Mouse (Mus musculus): ENCODE results near the gene Mcm10.

Mcm10 gene

GRCm38 (mm10) chr2:5012491-5013324 lies at the start of gene Mcm10:
Gene Mcm10, minus strand, starts transcription at chr2:5012791.
- DNase-seq = peak; percentile 96

DNA sequence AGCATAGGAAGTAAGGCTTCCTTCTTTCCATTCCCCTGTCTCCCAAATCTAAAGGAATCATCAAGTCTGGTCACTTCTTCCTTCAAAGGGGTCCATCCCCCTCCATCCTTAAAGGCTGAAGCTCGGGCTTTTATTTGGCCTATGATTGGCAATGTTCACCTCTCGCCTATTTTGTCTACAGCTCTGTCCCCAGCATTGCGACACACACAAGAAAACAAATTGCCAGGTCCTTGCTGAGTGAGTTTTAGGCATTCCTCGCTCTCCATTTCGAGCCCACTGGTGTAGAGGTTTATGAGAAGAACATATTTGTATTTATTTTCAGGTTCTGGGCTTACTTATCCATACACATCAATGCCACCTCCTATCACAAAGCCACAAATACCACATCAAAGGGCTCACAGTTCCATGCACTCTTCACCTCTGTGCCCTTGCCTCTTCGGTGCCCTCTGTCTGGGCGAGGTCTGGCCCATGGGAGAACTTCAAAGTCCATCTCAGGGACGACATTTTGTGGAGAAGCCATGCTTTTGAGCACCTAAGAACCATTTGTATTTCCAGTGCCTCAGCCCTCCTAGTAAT lies 48.6 kb upstream of the Mcm10 start:
- DNase-seq = no peak

DNA sequence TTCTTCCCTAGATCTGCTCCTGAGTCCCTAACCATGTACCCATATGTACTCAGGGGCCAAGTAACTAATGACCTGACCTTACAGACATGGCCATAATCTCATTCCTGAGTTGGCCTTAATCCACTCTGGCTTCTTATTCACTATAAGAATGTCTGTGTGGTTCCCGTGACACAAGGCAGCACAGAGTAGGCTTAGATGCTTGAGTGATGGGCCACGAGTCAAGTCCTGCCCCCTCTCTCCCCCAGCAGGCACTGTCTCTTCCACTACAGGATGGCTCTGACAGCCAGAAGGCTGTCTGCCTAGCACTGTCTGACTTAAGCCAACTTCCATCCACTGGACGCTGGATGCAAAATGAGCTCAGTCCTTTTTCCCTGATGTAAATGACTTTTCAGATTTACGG lies 47.4 kb upstream of the Mcm10 start:
- DNase-seq = no peak

DNA sequence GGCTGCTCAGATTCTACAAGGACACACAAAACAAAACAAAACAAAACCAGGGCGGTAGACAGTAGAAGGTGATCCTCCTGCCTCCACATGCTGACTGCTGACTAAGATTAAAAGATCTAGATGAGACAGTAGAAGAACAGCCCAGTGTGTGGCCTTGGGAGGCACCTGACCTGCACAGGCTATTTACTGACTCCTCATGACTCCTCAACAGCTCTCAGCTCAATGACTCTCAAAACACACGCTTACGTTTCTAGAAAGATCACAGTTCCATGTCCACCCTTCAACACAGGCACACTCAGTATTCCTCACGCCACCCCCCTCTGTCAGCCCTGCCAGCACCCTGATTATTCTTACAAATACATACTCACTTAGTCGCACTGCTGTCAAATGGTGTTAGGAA lies 45.8 kb upstream of the Mcm10 start:
- peak; percentile 17 for DNase-seq

GRCm38 (mm10) chr2:5050562-5050961 lies 38.0 kb upstream of the Mcm10 start:
- DNase-seq = no peak

DNA sequence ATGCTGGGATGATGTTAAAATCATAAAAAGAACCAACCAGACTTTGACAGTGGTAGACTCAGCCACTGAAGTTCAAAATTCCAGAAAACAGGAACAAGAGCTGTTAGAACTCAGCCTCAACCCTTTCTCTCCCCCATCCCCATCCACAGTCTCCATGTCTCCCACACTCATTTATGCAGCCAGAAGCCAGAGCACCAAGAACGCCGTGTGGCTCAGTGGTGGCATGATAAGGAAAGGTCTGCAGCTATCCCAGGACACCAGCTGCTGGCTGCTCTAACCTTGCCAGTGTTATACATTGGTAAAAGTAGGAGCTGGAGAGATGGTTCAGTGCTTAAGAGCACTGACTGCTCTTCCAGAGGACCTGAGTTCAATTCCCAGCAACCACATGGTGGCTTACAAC lies 34.4 kb upstream of the Mcm10 start:
- DNase-seq = no peak

GRCm38 (mm10) chr2:5045269-5045965 lies 32.8 kb upstream of the Mcm10 start:
- no peak for DNase-seq

GRCm38 (mm10) chr2:5044321-5044720 lies 31.7 kb upstream of the Mcm10 start:
- no peak for DNase-seq

- DNase-seq = no peak
Measured at GRCm38 (mm10) chr2:5043476-5043761, 30.8 kb upstream of the Mcm10 start.

DNA sequence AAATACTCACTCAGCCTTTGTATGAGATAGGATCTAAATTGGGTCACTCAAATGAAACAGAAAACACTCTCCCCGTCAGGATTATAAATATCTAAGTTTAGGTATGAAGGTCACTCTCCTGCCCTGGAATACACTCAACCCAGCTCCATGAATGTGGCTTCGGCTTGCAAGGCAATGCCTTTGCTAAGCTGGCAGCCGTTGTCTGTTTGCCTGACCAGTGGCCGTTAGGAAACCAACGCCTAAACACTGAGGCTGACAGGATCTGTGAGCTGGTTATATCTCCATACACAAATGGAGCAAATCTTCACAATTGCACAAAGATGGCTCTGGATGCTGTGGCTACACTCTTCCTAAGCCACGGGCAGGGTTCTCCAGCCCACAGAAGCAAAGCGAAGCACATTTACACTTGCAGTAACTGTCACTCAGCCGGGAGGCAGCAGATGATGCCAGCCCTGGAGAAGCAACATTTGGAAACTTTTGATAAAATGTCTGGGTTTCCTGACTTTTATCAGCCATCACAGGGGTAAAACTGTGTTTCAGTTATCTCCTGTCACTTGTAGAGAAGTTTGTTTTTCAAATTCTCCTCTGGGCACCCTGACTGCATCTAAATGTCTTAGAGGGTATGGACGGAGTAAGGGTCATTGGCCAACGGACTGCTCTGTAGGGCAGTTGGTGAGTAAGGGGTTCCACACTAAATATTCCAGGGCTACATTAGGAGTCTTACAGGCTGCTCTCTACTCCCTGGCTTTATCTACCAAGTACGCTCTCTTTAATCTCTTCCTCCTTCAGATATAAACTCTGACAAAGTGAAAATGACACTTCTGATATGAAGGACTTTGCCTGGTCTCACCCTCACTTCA lies 30.3 kb upstream of the Mcm10 start:
- no peak for DNase-seq

DNA sequence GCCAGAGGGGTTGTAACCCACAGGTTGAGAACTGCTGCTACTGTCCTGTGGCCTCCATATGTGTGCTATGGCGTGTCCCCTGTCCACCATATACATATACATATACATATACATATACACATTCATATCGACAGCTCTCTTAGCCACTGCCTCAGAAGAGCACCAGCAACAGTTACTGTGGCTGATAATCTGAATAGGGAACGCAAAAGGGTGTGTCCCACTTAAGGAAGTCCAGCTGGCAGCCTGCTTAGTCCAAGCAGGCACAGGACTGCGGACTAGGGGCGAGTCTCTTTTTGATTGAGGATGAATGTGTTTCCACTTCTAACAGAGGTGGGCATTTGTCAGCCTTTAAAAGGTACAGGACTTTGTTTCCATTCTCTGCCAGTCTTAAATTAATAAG lies 29.3 kb upstream of the Mcm10 start:
- no peak for DNase-seq

DNA sequence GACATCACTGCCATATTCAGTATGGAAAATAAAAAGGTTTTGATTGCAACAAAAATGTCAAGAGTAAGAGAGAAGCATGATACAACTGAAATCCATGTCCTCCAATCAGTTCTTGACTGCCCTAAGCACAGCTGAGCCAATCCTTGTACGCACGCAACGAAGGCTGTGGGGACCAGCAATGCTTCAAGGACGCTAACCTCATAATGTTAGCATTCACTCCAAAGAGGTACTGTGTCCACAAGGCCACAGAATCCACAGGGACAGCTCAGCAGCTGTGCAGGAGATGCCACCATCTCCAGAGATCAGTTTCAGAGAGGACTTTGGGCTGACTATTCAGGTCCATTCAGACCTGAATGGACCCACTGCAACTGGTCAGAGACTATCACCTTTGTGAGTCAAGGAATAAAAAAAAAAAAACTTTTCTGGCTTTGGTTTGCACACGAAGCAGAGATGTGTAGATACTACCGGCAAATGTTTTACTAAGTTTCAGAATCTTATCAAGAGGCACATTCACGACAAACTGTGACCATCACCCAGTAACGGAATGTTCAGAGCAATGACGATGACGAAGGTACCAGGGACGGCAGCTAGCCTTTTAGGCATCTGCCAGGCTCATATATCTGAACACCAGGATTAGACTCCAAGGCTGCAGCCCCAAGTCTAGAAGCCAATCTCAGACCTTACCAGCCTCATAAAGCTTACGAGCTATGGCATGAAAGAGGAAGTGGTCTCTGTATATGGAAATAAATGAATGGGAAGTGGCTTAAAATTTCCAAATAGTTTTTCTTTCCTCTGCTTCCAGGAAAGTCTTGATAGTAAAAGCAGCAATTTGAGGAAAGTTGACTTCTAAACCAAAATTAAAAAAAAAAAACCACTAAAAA lies 27.9 kb upstream of the Mcm10 start:
- no peak for DNase-seq

- no peak for DNase-seq
Measured at GRCm38 (mm10) chr2:5039350-5040170, 27.0 kb upstream of the Mcm10 start.

- DNase-seq = no peak
Measured at GRCm38 (mm10) chr2:5038320-5038719, 25.7 kb upstream of the Mcm10 start.

DNA sequence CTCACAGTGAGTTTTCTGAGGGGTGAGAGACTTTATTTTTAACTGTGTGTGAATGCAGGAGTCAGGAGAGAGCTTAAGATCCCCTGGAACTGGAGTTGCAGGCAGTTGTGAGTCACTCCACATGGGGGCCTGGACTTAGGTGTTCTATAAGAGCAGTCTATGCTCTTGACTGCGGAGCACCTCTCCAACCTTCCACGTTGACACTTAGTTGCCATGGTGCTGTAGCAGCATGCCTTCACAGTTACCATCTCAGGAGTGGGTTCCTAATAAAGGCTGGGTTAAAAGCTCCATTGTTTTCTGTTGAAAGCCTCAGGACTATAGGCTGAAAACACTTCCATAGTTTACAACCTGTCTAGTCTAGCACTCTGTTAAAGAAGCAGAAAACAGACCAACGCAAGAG lies 24.8 kb upstream of the Mcm10 start:
- peak; percentile 39 for DNase-seq

- DNase-seq = no peak
Measured at GRCm38 (mm10) chr2:5036411-5037076, 24.0 kb upstream of the Mcm10 start.

DNA sequence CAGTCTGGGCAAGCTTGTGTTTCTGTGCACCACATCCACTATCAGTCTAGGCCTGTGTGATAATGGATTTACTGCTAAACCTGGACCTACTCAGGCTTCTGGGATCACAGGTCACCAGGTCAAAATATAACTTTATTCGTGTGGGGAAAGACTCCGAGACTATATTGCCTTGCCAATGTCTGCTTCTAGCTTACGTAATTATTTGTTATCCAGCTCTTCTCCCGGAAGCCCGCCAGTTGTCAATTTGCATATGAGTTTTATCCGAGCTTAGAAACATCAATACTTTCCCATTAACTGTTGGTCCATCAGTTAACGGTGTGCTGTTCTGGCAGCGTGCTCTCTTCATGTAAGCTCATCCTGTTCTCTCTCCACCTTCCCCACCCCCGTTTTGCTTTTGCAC lies 22.6 kb upstream of the Mcm10 start:
- no peak for DNase-seq

DNA sequence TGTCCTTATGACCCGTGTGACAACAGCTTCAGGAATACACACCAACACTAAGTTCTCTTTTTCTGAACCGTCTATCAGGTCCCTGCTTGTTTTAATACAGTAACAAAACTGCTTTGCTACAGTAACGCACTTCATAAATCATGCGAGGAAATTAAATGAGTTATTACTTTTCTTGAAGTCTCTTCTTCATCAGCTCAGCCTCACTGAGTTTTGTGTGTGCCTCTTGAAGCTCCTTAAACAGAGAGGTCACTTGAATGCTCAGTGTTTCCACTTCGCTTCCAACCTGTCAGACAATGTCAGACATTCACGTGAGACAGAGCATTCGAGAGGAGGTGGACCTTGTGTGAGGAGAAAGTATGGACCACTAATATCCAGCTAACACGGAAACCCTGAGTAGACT lies 22.2 kb upstream of the Mcm10 start:
- DNase-seq = no peak

- peak; percentile 19 for DNase-seq
Measured at GRCm38 (mm10) chr2:5033546-5034420, 21.2 kb upstream of the Mcm10 start.

DNA sequence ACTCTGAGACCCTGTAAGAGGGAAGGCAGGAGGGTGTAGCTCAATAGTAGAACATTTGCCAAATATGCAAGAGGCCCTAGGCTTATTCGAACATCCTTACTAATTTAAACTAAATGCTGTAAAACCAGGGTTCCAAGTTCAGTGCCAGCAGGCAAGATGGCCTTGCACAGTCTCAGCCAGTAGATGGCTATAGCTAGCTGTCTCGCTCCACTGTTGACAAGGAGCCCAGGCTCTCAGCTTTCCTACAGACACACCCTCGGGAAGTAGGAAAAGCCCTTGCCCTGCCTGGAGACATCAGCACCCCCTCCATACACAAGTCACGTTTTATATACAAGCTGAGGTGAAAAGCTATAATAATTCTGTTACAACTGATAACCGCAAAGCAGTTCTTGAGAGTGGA lies 20.1 kb upstream of the Mcm10 start:
- DNase-seq = no peak
